In genomic region chr4:117527116-117527899, GRCm38 (mm10) we compare ENCODE assay signal across 15 mouse cellular contexts. TPM values are rescaled to one million over a fixed set of nuclear protein-coding genes. Genes with fewer than 3 reads are reported as not detected.
DNase-seq lines count a peak whose midpoint lies in the region; ATAC-seq lines count a peak whose summit lies in the region.
"Had no signal": no experiment of that assay in that cellular context is flagged by ENCODE, and none has a peak within 500 bp of the region (broad histone marks: within the 10 kb centered on the region; RNA-seq: fewer than 3 reads in every experiment).

No protein-coding gene starts in this region.

- intact Hi-C loops in gastrocnemius, postnatal 14 days (cut with DNase I; ENCODE audit: low total_unique reads): loop anchor here (5.0 kb wide), 2 partner anchors 200 to 255 kb away; no protein-coding TSS in a partner anchor

- peak; percentile 24 for DNase-seq in embryo, embryonic 10.5 days (ENCODE audit: low spot score)
- no peak for DNase-seq in embryo, embryonic 11 days
- peak; percentile 34 for DNase-seq in neural tube, embryonic 10.5 days (ENCODE audit: extremely low spot score, low spot score)
- no peak for DNase-seq in limb, embryonic 10.5 days (ENCODE audit: low spot score)
- DNase-seq in gastrocnemius, postnatal 14 days: no peak
- DNase-seq: cerebellum, adult 11 months; layer of hippocampus, adult 9-11 months had no signal

- no peak overlapping the region for H3K4me3 ChIP-seq in neural tube, embryonic 15.5 days (replicated peaks)
- no peak overlapping the region for H3K4me3 ChIP-seq in limb, embryonic 10.5 days
- H3K4me3 ChIP-seq in neural tube, embryonic 14.5 days (ENCODE audit: low read depth, low read length): no peak overlapping the region
- H3K4me3 ChIP-seq: forebrain, embryonic 13.5 days; heart, embryonic 13.5 days; left cerebral cortex, adult 2 months; neural tube, embryonic 12.5 days had no signal

- no peaks in the 10 kb centered on the region for H3K9me3 ChIP-seq in neural tube, embryonic 15.5 days (replicated peaks)
- no peaks in the 10 kb centered on the region for H3K9me3 ChIP-seq in limb, embryonic 10.5 days (replicated peaks)
- no peaks in the 10 kb centered on the region for H3K9me3 ChIP-seq in neural tube, embryonic 14.5 days (ENCODE audit: control insufficient read depth, low read length)
- H3K9me3 ChIP-seq: forebrain, embryonic 13.5 days; heart, embryonic 13.5 days; neural tube, embryonic 12.5 days had no signal

- no peak overlapping the region for H3K4me2 ChIP-seq in neural tube, embryonic 15.5 days
- H3K4me2 ChIP-seq in neural tube, embryonic 14.5 days (ENCODE audit: low read depth, low read length): no peak overlapping the region
- H3K4me2 ChIP-seq: forebrain, embryonic 13.5 days; heart, embryonic 13.5 days; neural tube, embryonic 12.5 days had no signal

- no peaks in the 10 kb centered on the region for H3K36me3 ChIP-seq in neural tube, embryonic 15.5 days
- H3K36me3 ChIP-seq in limb, embryonic 10.5 days: no peaks in the 10 kb centered on the region
- H3K36me3 ChIP-seq in neural tube, embryonic 14.5 days (ENCODE audit: control insufficient read depth, insufficient read depth, low read length): no peaks in the 10 kb centered on the region
- H3K36me3 ChIP-seq: heart, embryonic 13.5 days; neural tube, embryonic 12.5 days had no signal

- no peak overlapping the region for H3K9ac ChIP-seq in neural tube, embryonic 15.5 days (replicated peaks)
- no peak overlapping the region for H3K9ac ChIP-seq in neural tube, embryonic 14.5 days (replicated peaks; ENCODE audit: low read depth, low read length)
- H3K9ac ChIP-seq: forebrain, embryonic 13.5 days; heart, embryonic 13.5 days; liver, postnatal 0 days; neural tube, embryonic 12.5 days had no signal

- ATAC-seq in neural tube, embryonic 15.5 days (ENCODE audit: low FRiP score): no peak
- 0 out of 2 replicates have a peak, but pooled peaks have one; percentile 24 for ATAC-seq in neural tube, embryonic 14.5 days (ENCODE audit: low read depth)
- ATAC-seq: forebrain, embryonic 13.5 days; hindbrain, embryonic 16.5 days; liver, postnatal 0 days had no signal

- H3K27ac ChIP-seq in neural tube, embryonic 15.5 days (replicated peaks): no peak overlapping the region
- peak overlapping the region; percentile 59 for H3K27ac ChIP-seq in limb, embryonic 10.5 days
- no peak overlapping the region for H3K27ac ChIP-seq in neural tube, embryonic 14.5 days (ENCODE audit: low read depth, low read length)
- H3K27ac ChIP-seq: forebrain, embryonic 13.5 days; heart, embryonic 13.5 days; left cerebral cortex, adult 2 months; neural tube, embryonic 12.5 days had no signal

- 52% methylated on average over 9 of the region's 9 CpGs for WGBS in neural tube, embryonic 15.5 days
- 58% methylated on average over 9 of the region's 9 CpGs for WGBS in limb, embryonic 10.5 days
- 52% methylated on average over 9 of the region's 9 CpGs for WGBS in neural tube, embryonic 14.5 days

- peaks cover 11% of the 10 kb centered on the region; the same call in 1 of the 2 replicates for H3K4me1 ChIP-seq in neural tube, embryonic 15.5 days
- peaks cover 19% of the 10 kb centered on the region for H3K4me1 ChIP-seq in limb, embryonic 10.5 days
- no peaks in the 10 kb centered on the region for H3K4me1 ChIP-seq in neural tube, embryonic 14.5 days (ENCODE audit: control insufficient read depth, insufficient read depth, low read length)
- H3K4me1 ChIP-seq: forebrain, embryonic 13.5 days; heart, embryonic 13.5 days had no signal

- peaks cover 46% of the 10 kb centered on the region; the same call in 1 of the 2 replicates for H3K27me3 ChIP-seq in neural tube, embryonic 15.5 days (replicated peaks)
- peaks cover 15% of the 10 kb centered on the region for H3K27me3 ChIP-seq in limb, embryonic 10.5 days (ENCODE audit: low read depth, poor library complexity, severe bottlenecking)
- peaks cover 5% of the 10 kb centered on the region; the same call in 1 of the 2 replicates for H3K27me3 ChIP-seq in neural tube, embryonic 14.5 days (ENCODE audit: control insufficient read depth, insufficient read depth, low read length)

RNA-seq across cellular contexts. Expression of gene Eri3, which starts 22.9 kb away (rescaled TPM):
- polyA plus RNA-seq in neural tube, embryonic 15.5 days (2015; fragmentation: Nextera tagmentation; extraction: Ambion mirVana): 223 and 244 TPM in 2 replicates
- 114 and 147 TPM in 2 replicates for polyA plus RNA-seq in limb, embryonic 10.5 days (2016; fragmentation: Nextera tagmentation; extraction: Ambion mirVana)
- 210 and 291 TPM in 2 replicates for polyA plus RNA-seq in neural tube, embryonic 14.5 days (2014; fragmentation: Nextera tagmentation; extraction: Ambion mirVana)
- total RNA-seq in gastrocnemius, postnatal 14 days (2021): 10 to 100 TPM; 68.6 to 70.8 TPM

RNA-seq across cellular contexts. Expression of gene Rnf220, which starts 30.5 kb away (rescaled TPM):
- polyA plus RNA-seq in neural tube, embryonic 15.5 days (2015; fragmentation: Nextera tagmentation; extraction: Ambion mirVana): 95.6 and 95.8 TPM in 2 replicates
- polyA plus RNA-seq in limb, embryonic 10.5 days (2016; fragmentation: Nextera tagmentation; extraction: Ambion mirVana): 100 and 106 TPM in 2 replicates
- polyA plus RNA-seq in neural tube, embryonic 14.5 days (2014; fragmentation: Nextera tagmentation; extraction: Ambion mirVana): 73.4 and 83.9 TPM in 2 replicates
- total RNA-seq in gastrocnemius, postnatal 14 days (2021): 10 to 100 TPM; 38.0 to 38.5 TPM

Comparison
In these comparisons a context has a peak if more than half of its experiments do, and no peak if none do; other contexts are left out.
1. DNase-seq: peak in embryo, embryonic 10.5 days (single experiment) and neural tube, embryonic 10.5 days (single experiment); none in embryo, embryonic 11 days (single experiment), limb, embryonic 10.5 days (single experiment) and gastrocnemius, postnatal 14 days (single experiment).